Mouse (Mus musculus) lung, embryonic 16.5 days (tissue): ENCODE data around the gene Borcs7. TPM values are rescaled to one million over a fixed set of nuclear protein-coding genes. Genes with fewer than 3 reads are reported as not detected.
"Not testable (repeated sequence)": the region's sequence is repeated elsewhere in the genome, so short reads cannot be mapped to it uniquely, and the experiment has no call there.

Source experiments
- ATAC-seq: fragments of 200-750 bp; cut with Nextera tagmentation; 2 replicates; pipeline ENCODE4 v1.8.0; 2017; ENCODE audit warnings: low read depth, mild to moderate bottlenecking, moderate library complexity
- H3K27ac ChIP-seq: fragments of 300-500 bp; sonication (generic); 2 replicates; pipeline ENCODE4 v1.5.1; 2014; ENCODE audit warnings: mild to moderate bottlenecking, control low read depth, low read length
- H3K27me3 ChIP-seq: fragments of 300-500 bp; sonication (generic); 2 replicates; pipeline ENCODE4 v1.6.1; 2014; ENCODE audit warnings: low read depth, low read length, mixed read lengths; ENCODE audit not compliant: control insufficient read depth, insufficient read depth
- H3K36me3 ChIP-seq: fragments of 300-500 bp; sonication (generic); 2 replicates; pipeline ENCODE4 v1.6.1; 2014; ENCODE audit warnings: low read length; ENCODE audit not compliant: control insufficient read depth, insufficient read depth
- H3K4me1 ChIP-seq: fragments of 300-500 bp; sonication (generic); replicated peaks from 2 replicates; pipeline ENCODE4 v1.6.1; 2014; ENCODE audit warnings: low read length, mixed read lengths; ENCODE audit not compliant: control insufficient read depth, insufficient read depth
- H3K4me2 ChIP-seq: fragments of 300-500 bp; sonication (generic); 2 replicates; pipeline ENCODE4 v1.6.1; 2014; ENCODE audit warnings: low read depth, low read length, control low read depth
- H3K4me3 ChIP-seq: fragments of 300-500 bp; sonication (generic); 2 replicates; pipeline ENCODE4 v1.5.1; 2014; ENCODE audit warnings: mild to moderate bottlenecking, low read length, control low read depth
- H3K9ac ChIP-seq: fragments of 300-500 bp; sonication (generic); 2 replicates; pipeline ENCODE4 v1.6.1; 2014; ENCODE audit warnings: low read length, control low read depth
- H3K9me3 ChIP-seq: fragments of 300-500 bp; sonication (generic); 2 replicates; pipeline ENCODE4 v1.6.1; 2016; ENCODE audit warnings: low read length; ENCODE audit not compliant: control insufficient read depth
- WGBS: fragments of 180-500 bp; shearing (Covaris S2); extraction: QIAGEN DNeasy Blood & Tissue Kit; methylation state at CpG from one replicate; pipeline ENCODE4 v1.1.7; 2014; 5-methylcytosine and 5-hydroxymethylcytosine counted together
- polyA plus RNA-seq: library from polyadenylated mRNA; unstranded; fragments of >200 nt; fragmentation: Nextera tagmentation; extraction: Ambion mirVana; gene quantifications from 2 replicates; pipeline ENCODE4 v1.2.1, GENCODE M21; 2015

Borcs7 gene
- polyA plus RNA-seq, 1 experiment from 2014 or later, result 15.9 TPM

DNA sequence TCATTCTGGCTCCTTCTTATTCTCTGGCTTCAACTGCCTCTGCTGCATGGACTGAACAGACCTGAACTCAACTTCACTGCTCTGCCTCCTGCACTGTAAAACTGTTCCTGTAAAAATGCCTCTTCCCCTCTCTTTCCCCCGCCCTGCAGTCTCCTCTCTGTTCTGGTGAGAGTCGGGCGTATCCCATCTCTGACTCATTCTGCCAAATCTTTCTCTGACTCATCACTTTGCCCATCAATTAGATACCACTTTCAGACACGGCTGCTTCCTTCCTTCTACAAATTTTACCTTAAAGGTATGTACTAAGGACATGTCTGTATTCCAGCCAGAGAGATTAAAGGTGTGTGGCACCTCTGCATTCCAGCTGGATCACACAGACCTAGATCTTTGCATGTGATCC, 28.4 kb downstream of the Borcs7 start:
- no peak for ATAC-seq
- no peaks in the 10 kb centered on the region for H3K27me3 ChIP-seq
- H3K36me3 ChIP-seq, result peaks cover 7% of the 10 kb centered on the region; the same call in 1 of the 2 replicates
- 79% methylated on average over 4 of the region's 4 CpGs for WGBS
- H3K4me1 ChIP-seq, result no peaks in the 10 kb centered on the region
- H3K4me3 ChIP-seq, result no peak overlapping the region
- no peak overlapping the region for H3K4me2 ChIP-seq
- H3K9ac ChIP-seq, result no peak overlapping the region
- no peaks in the 10 kb centered on the region for H3K9me3 ChIP-seq
- H3K27ac ChIP-seq, result no peak overlapping the region

- no peak overlapping the region for H3K9ac ChIP-seq
- H3K4me3 ChIP-seq, result no peak overlapping the region
- H3K27me3 ChIP-seq, result no peaks in the 10 kb centered on the region
- no peak overlapping the region for H3K4me2 ChIP-seq
- no peak for ATAC-seq
- H3K36me3 ChIP-seq, result peaks cover 11% of the 10 kb centered on the region
- no peaks in the 10 kb centered on the region for H3K4me1 ChIP-seq
- 67% methylated on average over 11 of the region's 11 CpGs for WGBS
- no peak overlapping the region for H3K27ac ChIP-seq
- no peaks in the 10 kb centered on the region for H3K9me3 ChIP-seq
Measured at GRCm38 (mm10) chr19:46724411-46724810, 34.7 kb downstream of the Borcs7 start.

DNA sequence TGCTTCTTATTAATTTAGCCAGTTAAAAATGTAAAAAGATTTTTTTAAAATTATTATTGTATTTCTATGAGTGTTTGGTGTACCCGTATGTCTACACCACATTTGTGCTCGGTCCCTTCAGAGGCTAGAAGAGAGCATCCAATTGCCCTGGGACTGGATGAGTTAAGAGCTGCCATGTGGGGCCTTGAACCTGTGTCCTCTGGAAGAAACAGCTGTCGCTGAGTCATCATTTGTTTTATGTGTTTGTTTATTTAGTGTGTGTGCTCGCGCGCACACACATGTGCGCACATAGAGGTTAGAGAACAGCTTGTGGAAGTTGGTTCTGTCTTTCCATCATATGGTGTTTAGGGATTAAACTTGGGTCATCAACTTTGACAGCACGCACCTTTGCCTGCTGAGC, 36.4 kb downstream of the Borcs7 start:
- no peak for ATAC-seq
- H3K36me3 ChIP-seq, result peaks cover 11% of the 10 kb centered on the region
- no peak overlapping the region for H3K9ac ChIP-seq
- H3K9me3 ChIP-seq, result no peaks in the 10 kb centered on the region
- H3K4me2 ChIP-seq, result no peak overlapping the region
- H3K4me3 ChIP-seq, result no peak overlapping the region
- no peak overlapping the region for H3K27ac ChIP-seq
- H3K27me3 ChIP-seq, result no peaks in the 10 kb centered on the region
- WGBS, result 93% methylated on average over 8 of the region's 8 CpGs
- no peaks in the 10 kb centered on the region for H3K4me1 ChIP-seq

DNA sequence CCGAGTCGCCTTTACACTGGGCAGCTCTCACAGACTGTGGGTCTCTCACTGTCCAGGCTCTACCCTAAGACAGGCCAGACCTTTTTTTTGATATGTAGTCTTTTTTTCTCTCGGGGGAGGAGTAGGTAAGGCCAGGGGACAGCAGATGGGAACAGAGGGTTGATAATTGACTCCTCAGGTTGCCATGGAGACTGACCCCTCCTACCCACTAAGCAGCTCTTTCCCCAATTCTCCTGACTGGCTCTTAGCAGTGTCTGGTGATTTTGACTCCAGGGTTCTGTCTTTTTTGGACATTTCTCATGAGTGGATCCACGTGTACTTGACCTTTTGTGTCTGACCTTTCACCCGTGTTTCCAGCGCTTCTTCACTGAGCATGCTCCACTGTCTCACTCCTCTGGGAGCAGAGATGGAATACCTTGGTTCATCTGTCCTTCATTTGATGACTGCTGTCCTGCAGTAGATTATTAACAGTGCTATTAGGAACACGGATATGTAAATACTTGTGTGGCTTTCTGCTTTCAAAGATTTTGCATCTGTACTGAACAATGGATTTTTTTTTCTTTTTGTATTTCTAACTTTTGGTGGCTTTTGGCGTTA, 37.5 kb downstream of the Borcs7 start:
- Histone ChIP-seq H3K9ac (no peak overlapping the region), H3K4me2 (no peak overlapping the region), H3K4me3 (no peak overlapping the region), H3K36me3 (peaks cover 8% of the 10 kb centered on the region), H3K4me1 (no peaks in the 10 kb centered on the region), H3K9me3 (no peaks in the 10 kb centered on the region), H3K27ac (no peak overlapping the region), H3K27me3 (no peaks in the 10 kb centered on the region)
- WGBS, result 49% methylated on average over 8 of the region's 8 CpGs
- no peak for ATAC-seq

- Histone ChIP-seq H3K4me3 (no peak overlapping the region), H3K4me2 (no peak overlapping the region), H3K9me3 (no peaks in the 10 kb centered on the region), H3K4me1 (no peaks in the 10 kb centered on the region), H3K9ac (no peak overlapping the region), H3K27me3 (no peaks in the 10 kb centered on the region), H3K36me3 (peaks cover 8% of the 10 kb centered on the region), H3K27ac (no peak overlapping the region)
- WGBS, result 36% methylated on average over 11 of the region's 11 CpGs
- ATAC-seq, result no peak
Measured at GRCm38 (mm10) chr19:46727945-46728540, 38.3 kb downstream of the Borcs7 start.

- Histone ChIP-seq H3K4me1 (no peaks in the 10 kb centered on the region), H3K27me3 (no peaks in the 10 kb centered on the region), H3K27ac (no peak overlapping the region), H3K4me2 (no peak overlapping the region), H3K36me3 (peaks cover 6% of the 10 kb centered on the region), H3K9me3 (no peaks in the 10 kb centered on the region), H3K9ac (no peak overlapping the region), H3K4me3 (no peak overlapping the region)
- no peak for ATAC-seq
- WGBS, result 69% methylated on average over 3 of the region's 3 CpGs
Measured at GRCm38 (mm10) chr19:46728909-46729308, 39.2 kb downstream of the Borcs7 start.

DNA sequence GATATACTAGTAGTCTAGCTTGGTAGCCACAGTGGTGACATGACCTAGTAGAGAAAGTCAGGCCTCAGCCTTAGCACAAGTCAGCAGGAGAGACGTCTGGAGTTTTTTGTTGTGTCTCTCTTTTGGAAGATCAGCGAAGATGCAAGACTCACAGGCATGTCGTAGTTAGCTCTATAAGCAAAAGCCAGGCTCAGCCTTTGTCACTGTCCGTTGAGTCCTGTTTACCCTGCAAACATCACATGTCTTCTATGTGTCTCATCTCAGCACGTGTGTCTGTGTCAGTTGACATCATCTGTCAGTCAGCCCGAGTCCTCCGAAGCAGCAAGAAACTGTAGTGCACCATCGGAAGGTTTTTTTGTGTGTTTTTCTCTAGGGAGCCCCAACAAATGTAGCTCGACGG, 41.6 kb downstream of the Borcs7 start:
- 83% methylated on average over 10 of the region's 10 CpGs for WGBS
- no peak overlapping the region for H3K9ac ChIP-seq

GRCm38 (mm10) chr19:46732673-46733072, 43.0 kb downstream of the Borcs7 start:
- H3K9ac ChIP-seq, ATAC-seq, H3K4me3 ChIP-seq, H3K4me2 ChIP-seq, H3K27me3 ChIP-seq, H3K27ac ChIP-seq, H3K36me3 ChIP-seq, H3K9me3 ChIP-seq, H3K4me1 ChIP-seq: not testable (repeated sequence)
- whole genome bisulfite sequencing, result 90% methylated on average over 5 of the region's 5 CpGs

More for the DNA sequence above, 41.6 kb downstream of the Borcs7 start:
- no peaks in the 10 kb centered on the region for H3K4me1 ChIP-seq
- H3K36me3 ChIP-seq, result peaks cover under 1% of the 10 kb centered on the region; the same call in 1 of the 2 replicates
- H3K4me3 ChIP-seq, result no peak overlapping the region
- H3K27me3 ChIP-seq, result no peaks in the 10 kb centered on the region
- H3K27ac ChIP-seq, result no peak overlapping the region
- no peaks in the 10 kb centered on the region for H3K9me3 ChIP-seq
- no peak overlapping the region for H3K4me2 ChIP-seq
- ATAC-seq, result no peak

GRCm38 (mm10) chr19:46733626-46734025, 43.9 kb downstream of the Borcs7 start:
- no peak for ATAC-seq
- no peak overlapping the region for H3K4me3 ChIP-seq
- no peaks in the 10 kb centered on the region for H3K36me3 ChIP-seq
- no peak overlapping the region for H3K4me2 ChIP-seq
- H3K27me3 ChIP-seq, result no peaks in the 10 kb centered on the region
- 81% methylated on average over 7 of the region's 7 CpGs for WGBS
- no peak overlapping the region for H3K9ac ChIP-seq
- no peaks in the 10 kb centered on the region for H3K9me3 ChIP-seq
- no peak overlapping the region for H3K27ac ChIP-seq
- H3K4me1 ChIP-seq, result no peaks in the 10 kb centered on the region
